Mouse (Mus musculus) ES-Bruce4 (cell line): Measurements from ENCODE around the gene Dnaaf2.

Experiments
- EP300 ChIP-seq: IDR thresholded peaks from 2 replicates; pipeline ENCODE4 v1.6.1; 2011; ENCODE audit warnings: low read depth, low read length; ENCODE audit not compliant: insufficient read depth
- POLR2A ChIP-seq: IDR thresholded peaks from one replicate; pipeline ENCODE4 v1.8.1; 2011; ENCODE audit warnings: low read length; ENCODE audit not compliant: insufficient read depth

- TF ChIP-seq POLR2A (no peak), EP300 (no peak)
These were observed 59.0 kb downstream of the Dnaaf2 start for GRCm38 (mm10) chr12:69139201-69139600.
